Mouse (Mus musculus) limb, embryonic 15.5 days (tissue): ENCODE data around the gene Prkcq. TPM values are rescaled to one million over a fixed set of nuclear protein-coding genes. Genes with fewer than 3 reads are reported as not detected.

Experiments used
- ATAC-seq: fragments of 200-750 bp; cut with Nextera tagmentation; 2 replicates; pipeline ENCODE4 v1.8.0; 2017; ENCODE audit warnings: low read depth, moderate TSS enrichment; ENCODE audit not compliant: insufficient number of reproducible peaks, low FRiP score, low TSS enrichment
- H3K27ac ChIP-seq: fragments of 300-500 bp; sonication (generic); 2 replicates; pipeline ENCODE4 v1.5.1; 2015; ENCODE audit warnings: moderate library complexity, mild to moderate bottlenecking, inconsistent platforms
- H3K27me3 ChIP-seq: fragments of 300-500 bp; sonication (generic); 2 replicates; pipeline ENCODE4 v1.6.1; 2015; ENCODE audit warnings: inconsistent platforms
- H3K36me3 ChIP-seq: fragments of 300-500 bp; sonication (generic); 2 replicates; pipeline ENCODE4 v1.6.1; 2015; ENCODE audit warnings: inconsistent platforms
- H3K4me1 ChIP-seq: fragments of 300-500 bp; sonication (generic); 2 replicates; pipeline ENCODE4 v1.6.1; 2015; ENCODE audit warnings: inconsistent platforms
- H3K4me2 ChIP-seq: fragments of 300-500 bp; sonication (generic); 2 replicates; pipeline ENCODE4 v1.6.1; 2015; ENCODE audit warnings: mild to moderate bottlenecking, inconsistent platforms
- H3K4me3 ChIP-seq: fragments of 300-500 bp; sonication (generic); 2 replicates; pipeline ENCODE4 v1.5.1; 2015; ENCODE audit warnings: mild to moderate bottlenecking, inconsistent platforms
- H3K9ac ChIP-seq: fragments of 300-500 bp; sonication (generic); 2 replicates; pipeline ENCODE4 v1.6.1; 2015; ENCODE audit warnings: inconsistent platforms
- H3K9me3 ChIP-seq: fragments of 300-500 bp; sonication (generic); 2 replicates; pipeline ENCODE4 v1.6.1; 2016; ENCODE audit warnings: inconsistent platforms
- WGBS: fragments of 180-500 bp; shearing (Covaris S2); methylation state at CpG from one replicate; pipeline ENCODE4 v1.1.7; 2015; 5-methylcytosine and 5-hydroxymethylcytosine counted together
- polyA plus RNA-seq: library from polyadenylated mRNA; unstranded; fragments of >200 nt; fragmentation: Nextera tagmentation; extraction: Ambion mirVana; gene quantifications from 2 replicates; pipeline ENCODE4 v1.2.1, GENCODE M21; 2015

The Prkcq gene
- polyA plus RNA-seq, 1 experiment from 2014 or later = 3.9 TPM

GRCm38 (mm10) chr2:11162701-11163100 is 9.2 kb upstream of the Prkcq start:
- WGBS = 53% methylated on average over 3 of the region's 3 CpGs
- Histone ChIP-seq H3K27me3 (no peaks in the 10 kb centered on the region), H3K9ac (no peak overlapping the region), H3K27ac (no peak overlapping the region), H3K4me3 (no peak overlapping the region), H3K4me1 (no peaks in the 10 kb centered on the region), H3K4me2 (no peak overlapping the region), H3K9me3 (no peaks in the 10 kb centered on the region), H3K36me3 (no peaks in the 10 kb centered on the region)
- ATAC-seq = no peak

- Histone ChIP-seq H3K27ac (no peak overlapping the region), H3K4me1 (no peaks in the 10 kb centered on the region), H3K36me3 (no peaks in the 10 kb centered on the region), H3K4me3 (no peak overlapping the region), H3K4me2 (no peak overlapping the region), H3K27me3 (no peaks in the 10 kb centered on the region), H3K9me3 (no peaks in the 10 kb centered on the region), H3K9ac (no peak overlapping the region)
- WGBS = 73% methylated on average over 3 of the region's 3 CpGs
- ATAC-seq = no peak
These were observed 7.7 kb upstream of the Prkcq start for GRCm38 (mm10) chr2:11164170-11164569.

DNA sequence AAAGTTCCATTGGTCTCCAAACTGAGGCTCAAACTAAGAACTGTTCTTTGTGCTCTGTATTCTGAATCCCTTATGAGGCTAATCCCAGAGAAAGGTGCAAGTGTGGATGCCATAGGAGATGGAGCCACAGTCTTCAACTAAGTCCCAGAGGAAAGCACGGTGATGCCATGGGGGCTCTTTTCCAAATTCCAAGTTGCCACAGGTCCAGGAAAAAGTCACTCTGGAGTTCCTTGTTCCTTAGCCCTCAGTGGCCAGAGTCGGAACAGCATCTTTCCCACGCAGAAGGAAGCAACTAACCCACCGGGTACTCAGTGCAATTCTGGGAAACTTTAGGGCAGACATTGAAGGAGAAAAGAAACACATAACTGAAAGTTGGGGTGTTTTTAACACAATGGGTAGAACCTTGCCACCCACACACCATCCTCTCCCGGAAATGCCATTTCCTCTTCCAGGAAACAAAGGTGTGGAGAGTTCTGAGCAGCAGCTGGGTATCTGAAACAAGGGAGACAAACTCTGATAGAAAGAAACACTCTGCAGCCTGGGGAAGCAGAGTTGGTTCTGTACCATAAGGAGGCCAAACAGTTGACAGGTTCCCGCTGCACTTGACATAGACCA is 2.1 kb upstream of the Prkcq start:
- Histone ChIP-seq H3K36me3 (no peaks in the 10 kb centered on the region), H3K27me3 (peaks cover 27% of the 10 kb centered on the region), H3K9me3 (no peaks in the 10 kb centered on the region), H3K4me3 (no peak overlapping the region), H3K9ac (no peak overlapping the region), H3K4me1 (peaks cover 12% of the 10 kb centered on the region; the same call in 1 of the 2 replicates), H3K4me2 (no peak overlapping the region), H3K27ac (no peak overlapping the region)
- WGBS = 71% methylated on average over 6 of the region's 6 CpGs
- ATAC-seq = no peak

- H3K27me3 ChIP-seq = peaks cover 27% of the 10 kb centered on the region
- H3K4me2 ChIP-seq = peak overlapping the region; percentile 92
- no peak overlapping the region for H3K27ac ChIP-seq
- H3K9ac ChIP-seq = no peak overlapping the region
- peaks cover 12% of the 10 kb centered on the region; the same call in 1 of the 2 replicates for H3K4me1 ChIP-seq
- no peaks in the 10 kb centered on the region for H3K36me3 ChIP-seq
- ATAC-seq = no peak
- no peaks in the 10 kb centered on the region for H3K9me3 ChIP-seq
- peak overlapping the region; percentile 57 for H3K4me3 ChIP-seq
- 9% methylated on average over 9 of the region's 9 CpGs for WGBS
These were observed 1.0 kb downstream of the Prkcq start for GRCm38 (mm10) chr2:11172831-11173414.

GRCm38 (mm10) chr2:11173521-11173920 is 1.6 kb downstream of the Prkcq start:
- peaks cover 27% of the 10 kb centered on the region for H3K27me3 ChIP-seq
- no peaks in the 10 kb centered on the region for H3K36me3 ChIP-seq
- no peak overlapping the region for H3K27ac ChIP-seq
- H3K9me3 ChIP-seq = no peaks in the 10 kb centered on the region
- ATAC-seq = no peak
- no peak overlapping the region for H3K4me3 ChIP-seq
- H3K9ac ChIP-seq = no peak overlapping the region
- H3K4me1 ChIP-seq = peaks cover 12% of the 10 kb centered on the region; the same call in 1 of the 2 replicates
- WGBS = 62% methylated on average over 4 of the region's 4 CpGs
- H3K4me2 ChIP-seq = no peak overlapping the region

DNA sequence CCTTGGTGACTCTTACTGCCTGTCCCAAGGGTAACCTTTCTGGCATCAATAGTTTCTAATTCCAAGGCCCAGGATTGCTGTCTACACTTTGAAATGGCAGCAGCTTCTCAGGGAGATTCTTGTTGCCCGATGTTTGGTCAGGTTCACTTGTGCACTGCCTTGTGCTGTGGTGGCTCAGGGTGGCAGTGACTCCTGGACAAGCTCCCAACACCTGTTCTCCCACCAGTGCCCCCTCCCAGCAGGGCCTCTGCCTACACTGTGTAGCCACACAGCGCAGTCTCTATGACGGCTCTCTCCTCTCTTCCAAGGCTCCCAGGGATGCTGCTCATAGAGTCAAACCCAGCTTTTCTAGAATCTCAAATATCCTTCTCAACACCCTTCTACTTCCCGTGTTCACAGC is 2.2 kb downstream of the Prkcq start:
- no peaks in the 10 kb centered on the region for H3K36me3 ChIP-seq
- 70% methylated on average over 4 of the region's 4 CpGs for WGBS
- no peak overlapping the region for H3K9ac ChIP-seq
- no peak overlapping the region for H3K4me3 ChIP-seq
- no peak overlapping the region for H3K27ac ChIP-seq
- H3K4me2 ChIP-seq = no peak overlapping the region
- H3K27me3 ChIP-seq = peaks cover 27% of the 10 kb centered on the region
- H3K4me1 ChIP-seq = peaks cover 12% of the 10 kb centered on the region; the same call in 1 of the 2 replicates
- H3K9me3 ChIP-seq = no peaks in the 10 kb centered on the region
- ATAC-seq = no peak

DNA sequence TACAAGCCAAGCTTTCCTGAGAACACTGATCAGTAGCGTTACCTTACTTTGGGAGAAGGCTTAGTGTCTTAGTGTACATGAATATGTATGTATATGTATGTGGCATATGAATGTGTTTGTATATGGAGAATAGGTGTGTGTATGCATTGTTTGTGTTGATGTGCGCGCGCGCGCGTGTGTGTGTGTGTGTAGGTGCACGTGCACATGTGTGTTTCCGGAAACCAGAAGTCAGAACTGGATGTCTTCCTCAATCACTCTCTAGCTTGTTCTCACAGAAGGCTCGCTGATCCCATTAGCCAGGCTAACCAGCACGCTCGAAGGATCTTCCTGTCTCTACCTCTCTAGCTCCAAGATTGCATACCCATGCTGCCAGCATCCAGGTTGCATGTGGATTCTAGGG is 6.0 kb downstream of the Prkcq start:
- Histone ChIP-seq H3K4me1 (no peaks in the 10 kb centered on the region), H3K9ac (no peak overlapping the region), H3K4me3 (no peak overlapping the region), H3K36me3 (no peaks in the 10 kb centered on the region), H3K27me3 (peaks cover 12% of the 10 kb centered on the region), H3K4me2 (no peak overlapping the region), H3K27ac (no peak overlapping the region), H3K9me3 (no peaks in the 10 kb centered on the region)
- ATAC-seq = no peak
- WGBS = 94% methylated on average over 12 of the region's 12 CpGs

GRCm38 (mm10) chr2:11181510-11181909 is 9.6 kb downstream of the Prkcq start:
- Histone ChIP-seq H3K9me3 (no peaks in the 10 kb centered on the region), H3K9ac (no peak overlapping the region), H3K36me3 (no peaks in the 10 kb centered on the region), H3K4me2 (no peak overlapping the region), H3K27ac (no peak overlapping the region), H3K4me3 (no peak overlapping the region), H3K4me1 (no peaks in the 10 kb centered on the region), H3K27me3 (no peaks in the 10 kb centered on the region)
- ATAC-seq = no peak
- WGBS = 71% methylated on average over 4 of the region's 4 CpGs

- no peaks in the 10 kb centered on the region for H3K4me1 ChIP-seq
- H3K4me3 ChIP-seq = no peak overlapping the region
- H3K4me2 ChIP-seq = no peak overlapping the region
- no peaks in the 10 kb centered on the region for H3K27me3 ChIP-seq
- no peaks in the 10 kb centered on the region for H3K36me3 ChIP-seq
- 83% methylated on average over 7 of the region's 7 CpGs for whole genome bisulfite sequencing
- no peak for ATAC-seq
- no peaks in the 10 kb centered on the region for H3K9me3 ChIP-seq
- H3K9ac ChIP-seq = no peak overlapping the region
- H3K27ac ChIP-seq = no peak overlapping the region
These were observed 10.2 kb downstream of the Prkcq start for GRCm38 (mm10) chr2:11182096-11182495.

DNA sequence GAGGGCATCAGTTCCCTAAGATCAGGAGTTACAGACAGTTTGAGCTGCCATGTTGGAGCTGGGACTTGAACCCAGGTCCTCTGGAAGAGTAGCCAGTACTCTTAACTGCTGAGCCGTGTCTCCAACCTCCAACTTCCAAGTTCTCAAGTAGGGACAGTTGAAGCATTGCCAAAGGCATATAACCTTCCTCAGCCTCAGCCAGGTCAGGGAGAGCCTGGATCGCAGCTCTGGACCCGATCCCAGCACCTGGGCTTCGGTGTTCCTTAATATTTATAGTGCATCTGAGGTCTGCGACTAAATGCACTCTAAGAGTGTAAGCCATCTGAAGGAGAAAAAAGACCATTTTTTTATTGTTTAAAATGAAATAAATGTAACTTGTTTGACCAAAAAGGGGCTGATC is 12.1 kb downstream of the Prkcq start:
- WGBS = 72% methylated on average over 5 of the region's 5 CpGs
- no peaks in the 10 kb centered on the region for H3K9me3 ChIP-seq
- no peaks in the 10 kb centered on the region for H3K27me3 ChIP-seq
- H3K4me2 ChIP-seq = no peak overlapping the region
- H3K9ac ChIP-seq = no peak overlapping the region
- H3K4me3 ChIP-seq = no peak overlapping the region
- no peak overlapping the region for H3K27ac ChIP-seq
- no peaks in the 10 kb centered on the region for H3K4me1 ChIP-seq
- ATAC-seq = no peak
- H3K36me3 ChIP-seq = no peaks in the 10 kb centered on the region

- H3K9me3 ChIP-seq = no peaks in the 10 kb centered on the region
- H3K9ac ChIP-seq = no peak overlapping the region
- no peak overlapping the region for H3K4me3 ChIP-seq
- H3K4me2 ChIP-seq = no peak overlapping the region
- 92% methylated on average over 3 of the region's 3 CpGs for WGBS
- no peaks in the 10 kb centered on the region for H3K36me3 ChIP-seq
- H3K27me3 ChIP-seq = no peaks in the 10 kb centered on the region
- no peaks in the 10 kb centered on the region for H3K4me1 ChIP-seq
- ATAC-seq = no peak
- H3K27ac ChIP-seq = no peak overlapping the region
These were observed 14.7 kb downstream of the Prkcq start for GRCm38 (mm10) chr2:11186586-11186985.

- Histone ChIP-seq H3K9me3 (no peaks in the 10 kb centered on the region), H3K4me3 (no peak overlapping the region), H3K27me3 (no peaks in the 10 kb centered on the region), H3K4me2 (no peak overlapping the region), H3K9ac (no peak overlapping the region), H3K4me1 (no peaks in the 10 kb centered on the region), H3K36me3 (no peaks in the 10 kb centered on the region), H3K27ac (no peak overlapping the region)
- WGBS = 67% methylated on average over 2 of the region's 2 CpGs
- no peak for ATAC-seq
These were observed 15.3 kb downstream of the Prkcq start for GRCm38 (mm10) chr2:11187166-11187565.
